Mouse (Mus musculus): Measurements from ENCODE around the gene Tgif2. TPM values are rescaled to one million over a fixed set of nuclear protein-coding genes. Genes with fewer than 3 reads are reported as not detected.

The Tgif2 gene
- total RNA-seq (2023), result 10 to 100 TPM; 10.9 to 19.3 TPM

DNA sequence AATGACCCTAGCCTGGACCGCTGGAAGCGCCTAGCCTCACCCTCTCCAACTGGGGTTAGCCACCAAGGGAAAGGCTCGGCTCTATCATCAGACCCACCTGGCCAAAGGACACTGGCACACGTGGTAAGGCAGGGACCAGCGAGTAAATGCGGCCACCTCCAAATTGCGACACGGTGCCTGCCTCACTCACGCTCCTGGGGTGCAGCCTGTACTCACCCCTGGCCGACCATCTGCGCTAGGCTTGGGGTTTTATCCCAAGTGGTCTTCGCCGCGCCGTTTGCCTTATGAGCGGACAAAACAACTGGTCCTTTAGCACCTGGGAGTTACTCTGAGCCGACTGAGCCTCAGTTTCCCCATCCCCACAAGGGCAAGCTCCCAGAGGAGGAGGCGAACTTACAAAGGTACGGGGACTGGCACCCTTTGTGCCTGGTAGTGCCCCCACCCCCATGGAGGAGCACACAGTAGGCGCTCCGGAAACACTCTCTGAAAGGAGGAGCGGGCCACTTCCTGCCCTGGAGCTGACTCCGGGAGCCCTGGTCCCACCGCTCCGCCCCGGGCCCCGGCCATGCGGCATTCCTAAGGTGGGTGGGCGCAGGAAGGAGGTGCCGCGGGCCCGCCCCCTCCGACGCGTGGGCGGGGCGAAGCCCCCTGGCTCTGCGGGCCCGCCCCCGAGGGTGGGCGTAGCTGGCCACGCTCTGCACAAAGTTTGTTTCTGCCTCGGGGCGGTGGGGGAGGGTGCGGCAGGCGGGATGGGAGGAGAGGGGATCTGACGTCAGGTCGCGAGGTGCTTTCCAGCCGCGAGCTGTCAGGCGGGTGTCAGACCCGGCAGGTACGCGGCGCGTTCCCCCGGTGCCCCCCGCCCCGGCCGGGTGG, at the start of gene Tgif2:
Tgif2 (plus strand) TSS at position 689 of the 873 bp plus-strand sequence.

DNA sequence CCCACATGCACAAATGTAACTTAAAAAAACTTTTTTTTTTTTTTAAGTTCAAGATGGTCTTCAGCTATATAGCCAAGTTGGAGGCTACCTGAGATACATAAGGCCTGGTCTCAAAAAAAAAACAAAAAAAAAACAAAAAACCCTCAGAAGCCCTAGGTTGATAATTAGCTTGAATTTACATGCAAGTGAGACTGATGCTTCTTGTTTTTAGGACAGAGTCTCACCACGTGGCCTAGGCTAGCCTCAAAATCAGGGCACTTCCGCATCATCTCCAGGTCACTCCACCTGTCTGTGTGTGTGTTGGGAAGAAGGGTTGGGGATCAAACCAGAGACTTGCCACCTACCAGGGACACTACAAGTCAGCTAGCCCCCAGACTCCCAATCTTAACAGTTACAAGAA, 18.0 kb downstream of the Tgif2 start, which contains the start of gene 4930518I15Rik:
4930518I15Rik (minus strand) TSS at position 112 of the 400 bp plus-strand sequence.

GRCm38 (mm10) chr2:156862772-156863486, 23.1 kb downstream of the Tgif2 start, which contains the start of gene Rab5if:
Rab5if (plus strand) TSS chr2:156863128.

DNA sequence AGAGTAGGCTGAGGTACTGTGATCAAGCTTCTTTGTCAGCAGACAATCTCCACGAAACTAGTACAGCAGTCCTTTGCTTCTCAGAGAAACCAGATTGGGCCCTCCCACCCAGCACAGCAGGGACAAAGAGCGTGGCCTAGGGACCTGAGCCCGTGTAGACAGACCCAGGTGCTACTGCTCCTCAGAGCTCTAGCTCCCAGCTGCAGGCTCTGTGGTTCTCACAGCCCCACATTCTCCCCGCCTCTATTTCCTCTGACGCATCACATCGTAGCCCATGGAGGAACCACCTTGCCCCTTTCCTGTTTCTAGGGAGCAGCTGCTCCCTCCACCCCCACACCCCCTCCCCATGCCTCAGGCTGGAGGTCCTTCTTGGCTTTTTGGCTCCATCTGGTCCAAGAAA, 47.2 kb downstream of the Tgif2 start, which contains the start of gene Sla2:
Sla2 (minus strand) TSS at position 176 of the 400 bp plus-strand sequence.

Other genes with a start within 250 kb of the Tgif2 start
- gene Dlgap4, start 226.3 kb upstream of the Tgif2 start, total RNA-seq (2023), result 10 to 100 TPM; 78.5 to 89.7 TPM
- gene Myl9, start 64.6 kb upstream of the Tgif2 start, total RNA-seq (2023), result 1 to 10 TPM; 1.1 to 1.4 TPM
- 1 to 10 TPM; 4.9 to 6.1 TPM for gene 4930518I15Rik, start 17.9 kb downstream of the Tgif2 start, total RNA-seq (2023)
- gene Rab5if, start 23.1 kb downstream of the Tgif2 start, total RNA-seq (2023), result 100 to 1,000 TPM; 309 to 329 TPM
- under 1 TPM; 0.18 to 0.51 TPM for gene Sla2, start 47.2 kb downstream of the Tgif2 start, total RNA-seq (2023)
- 10 to 100 TPM; 11.6 to 15.5 TPM for gene Ndrg3, start 152.0 kb downstream of the Tgif2 start, total RNA-seq (2023)
- gene Dsn1, start 167.1 kb downstream of the Tgif2 start, total RNA-seq (2023), result 10 to 100 TPM; 25.5 to 27.4 TPM
- 1 to 10 TPM; 2.8 to 3.3 TPM for gene Soga1, start 239.2 kb downstream of the Tgif2 start, total RNA-seq (2023)
- not detected for gene Tldc2, start 247.0 kb downstream of the Tgif2 start, total RNA-seq (2023)